Mouse (Mus musculus): ENCODE results near the gene Immp2l.
A peak's percentile ranks its signal among the peaks of the same experiment; 100 is the strongest.

The Immp2l gene

DNA sequence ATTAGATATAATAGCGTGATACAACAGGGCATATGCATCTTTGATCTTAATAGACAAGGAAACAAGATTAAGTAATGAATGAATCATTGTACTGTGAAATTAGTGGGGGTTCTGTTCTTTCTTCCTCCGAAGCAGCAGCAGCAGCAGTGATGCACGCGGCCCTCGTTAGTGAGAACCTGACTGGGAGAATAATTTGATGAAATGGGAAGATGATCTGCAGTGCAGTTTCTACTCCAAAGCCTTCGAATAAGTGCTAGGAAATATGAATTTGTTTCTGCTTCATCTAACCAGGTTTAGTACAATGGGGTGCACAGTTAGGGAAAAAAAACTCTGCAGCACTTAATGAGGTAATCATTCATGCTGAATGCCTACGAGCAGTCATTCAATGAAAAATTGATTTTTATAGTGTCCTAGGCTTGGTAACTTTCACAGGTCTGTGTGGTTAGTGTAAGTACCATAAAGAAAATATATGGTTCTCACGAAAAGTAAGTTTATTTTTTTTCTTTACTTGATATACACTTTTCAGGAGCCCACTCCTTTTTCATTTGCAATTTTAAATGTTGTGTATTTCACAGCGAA lies 401.3 kb downstream of the Immp2l start:
- DNase-seq (ENCODE audit: low read depth, low spot score) = no peak

DNA sequence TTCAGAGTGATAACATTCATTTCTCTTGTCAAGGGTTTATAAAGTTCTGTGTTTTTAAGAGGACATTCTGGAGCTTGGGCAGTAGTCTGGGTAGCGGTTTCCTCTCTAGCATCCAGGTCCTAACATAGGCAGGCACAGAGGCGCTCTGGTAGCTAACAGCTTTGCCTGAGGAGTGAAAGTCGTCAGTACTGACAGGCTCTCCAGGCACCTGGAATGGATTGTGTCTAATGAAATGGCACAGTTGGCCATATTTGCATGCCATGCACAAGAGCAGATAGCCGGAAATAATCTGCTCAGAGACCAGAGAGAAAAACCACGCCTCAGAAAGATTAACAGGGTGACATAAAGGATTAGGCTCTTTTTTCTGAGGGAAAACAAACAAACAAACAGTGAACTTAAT lies 403.6 kb downstream of the Immp2l start:
- no peak for DNase-seq (ENCODE audit: low read depth, low spot score)

DNA sequence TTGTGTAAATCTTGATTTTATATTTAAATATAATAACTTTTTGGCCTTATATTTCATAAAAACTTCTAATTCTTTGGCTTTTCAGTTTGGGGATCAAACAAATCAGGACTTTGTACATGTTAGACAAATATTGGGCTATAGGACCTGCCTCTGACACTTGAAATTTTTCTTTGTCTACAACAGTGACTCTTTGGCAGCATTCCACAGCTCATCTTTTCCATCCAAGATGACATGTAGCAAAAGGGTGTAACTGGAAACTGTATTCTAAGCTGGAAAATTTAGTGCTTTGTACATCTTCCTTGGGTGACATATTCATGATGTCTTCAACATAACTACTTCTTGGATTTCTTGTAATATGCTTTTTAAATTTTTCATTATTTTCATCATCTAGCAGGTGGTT lies 404.9 kb downstream of the Immp2l start:
- DNase-seq (ENCODE audit: low read depth, low spot score) = no peak

DNA sequence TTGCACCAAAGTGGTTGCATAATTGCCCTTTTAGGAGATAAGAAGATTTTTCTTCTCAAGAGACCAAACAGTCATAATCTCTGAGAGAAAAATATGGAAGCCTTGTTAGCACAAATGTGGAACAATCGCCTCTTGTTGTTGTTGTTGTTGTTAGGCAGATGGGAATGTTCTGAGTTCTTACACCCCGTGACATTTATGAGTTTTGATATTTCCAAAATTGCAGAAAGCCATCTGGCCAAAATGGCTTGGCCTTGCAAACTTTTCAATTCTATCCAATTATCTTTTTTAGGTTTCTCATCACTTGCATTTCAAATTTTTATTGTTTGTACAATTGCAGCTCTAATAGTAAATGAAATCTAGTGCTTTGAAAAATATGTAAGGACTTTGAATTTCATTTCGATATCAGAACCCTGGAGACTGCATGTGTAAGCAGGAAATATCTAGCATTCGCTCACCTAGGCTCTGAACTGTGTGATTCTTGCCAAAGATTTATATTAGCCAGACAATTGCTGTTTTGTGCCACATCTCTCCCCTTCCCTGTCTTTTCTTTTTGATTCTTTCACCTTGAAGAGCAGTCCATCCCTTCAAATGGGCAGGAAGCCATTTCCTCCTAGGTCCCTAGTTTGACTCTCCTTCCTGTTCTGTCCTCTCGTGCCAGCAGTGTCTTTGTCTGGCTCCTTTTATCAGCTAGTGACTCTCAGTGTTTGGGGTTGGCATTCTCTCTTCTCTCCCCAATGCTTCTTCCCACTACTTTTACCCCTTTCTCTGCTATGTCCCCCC lies 412.5 kb downstream of the Immp2l start:
- DNase-seq (ENCODE audit: low read depth, low spot score) = no peak

DNA sequence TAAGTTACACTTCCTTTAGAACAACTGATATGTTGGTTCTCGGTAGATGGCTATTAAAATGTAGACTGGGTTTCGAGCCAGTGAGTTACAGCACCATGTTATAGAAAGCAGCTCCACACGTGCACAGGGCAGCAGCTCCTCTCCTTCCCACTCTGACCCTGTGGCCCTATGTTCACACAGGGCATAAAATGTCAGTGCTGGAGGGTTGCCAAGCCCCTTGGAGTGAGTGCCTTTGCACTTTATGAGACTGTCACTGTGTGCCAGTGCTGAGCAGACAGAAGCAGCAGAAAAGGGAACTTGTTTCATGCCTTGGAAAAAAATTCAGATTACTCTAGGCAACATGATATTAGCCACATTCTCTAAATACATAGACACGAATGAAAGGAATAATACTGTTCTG lies 414.6 kb downstream of the Immp2l start:
- no peak for DNase-seq (ENCODE audit: low read depth, low spot score)

DNA sequence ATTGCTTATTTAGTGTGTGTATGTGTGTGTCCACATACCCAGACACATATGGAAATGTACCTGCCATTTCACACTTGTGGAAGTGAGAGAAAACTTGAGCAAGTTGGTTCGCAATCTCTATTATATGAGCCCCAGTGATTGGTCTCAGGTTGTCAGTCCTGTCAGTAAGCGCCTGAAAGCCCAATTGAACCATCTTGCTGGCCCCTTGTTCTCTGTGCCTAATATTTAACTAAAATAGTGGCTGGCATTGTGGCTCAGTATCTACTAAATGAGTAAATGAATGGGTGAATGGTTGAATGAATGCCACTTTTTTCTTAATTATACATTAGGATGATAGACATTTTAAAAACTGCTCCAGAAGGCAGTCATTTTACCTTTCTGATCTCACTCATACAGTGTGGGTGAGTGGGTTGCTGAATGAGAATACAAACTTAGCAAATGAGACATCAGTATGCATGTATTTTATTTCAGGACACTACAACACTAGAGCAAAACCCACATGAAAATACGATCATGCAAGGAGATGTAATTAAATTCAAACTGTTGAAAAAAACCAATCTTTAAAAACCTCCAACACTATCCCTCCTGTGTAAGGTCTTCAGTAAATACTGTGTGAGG lies 444.6 kb downstream of the Immp2l start:
- no peak for DNase-seq (ENCODE audit: low read depth, low spot score)

DNA sequence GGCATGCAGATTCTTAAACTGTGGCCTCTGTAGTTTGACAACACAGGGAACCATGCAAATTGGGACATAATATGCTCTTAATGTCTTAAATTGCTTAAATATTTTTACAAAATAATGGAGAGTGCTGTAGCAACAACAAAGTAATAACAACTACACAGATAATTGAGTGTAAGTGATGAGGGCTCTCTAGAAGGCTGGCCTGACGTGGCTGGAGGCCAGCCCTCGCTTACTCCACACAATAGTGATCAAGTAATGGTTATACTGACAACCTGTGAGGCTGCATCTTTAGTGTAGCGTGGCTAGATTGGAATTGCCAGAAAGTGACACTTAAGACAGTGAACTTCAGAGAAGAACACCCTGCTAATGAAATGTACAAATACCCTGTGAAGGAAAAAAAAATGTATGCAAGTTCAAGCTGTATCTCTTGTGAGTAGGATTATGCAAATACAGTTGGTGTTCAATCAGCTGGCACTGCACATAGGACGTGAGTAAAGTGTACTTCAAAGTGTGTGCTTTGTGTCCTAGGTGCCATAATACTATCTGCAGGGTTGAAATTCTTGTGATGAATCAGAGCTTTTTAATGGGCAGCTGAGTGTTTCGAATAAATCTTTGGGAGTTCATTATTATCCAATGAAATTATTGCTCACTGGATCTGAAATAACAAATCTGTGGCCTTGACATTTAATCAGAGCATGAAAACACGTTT lies 445.4 kb downstream of the Immp2l start:
- no peak for DNase-seq (ENCODE audit: low read depth, low spot score)

DNA sequence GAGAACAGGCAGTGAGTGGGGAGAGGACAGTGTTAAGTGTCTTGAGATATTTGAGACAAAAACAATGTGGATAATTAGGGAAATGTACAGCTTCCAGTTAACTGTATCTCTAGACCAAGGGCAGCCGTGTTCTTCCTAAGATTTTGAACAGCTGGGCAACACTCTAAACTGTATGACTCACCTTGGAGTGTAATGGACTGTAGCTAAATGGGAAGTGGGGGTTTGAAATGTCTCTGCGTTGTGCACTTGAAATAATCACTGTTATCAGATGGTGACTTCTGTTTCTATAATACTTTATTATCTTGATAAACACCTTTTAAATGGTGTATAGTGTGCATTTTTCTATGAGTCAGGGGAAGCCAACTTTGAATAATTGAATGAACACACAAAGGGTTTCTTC lies 457.6 kb downstream of the Immp2l start:
- no peak for DNase-seq (ENCODE audit: low read depth, low spot score)

DNA sequence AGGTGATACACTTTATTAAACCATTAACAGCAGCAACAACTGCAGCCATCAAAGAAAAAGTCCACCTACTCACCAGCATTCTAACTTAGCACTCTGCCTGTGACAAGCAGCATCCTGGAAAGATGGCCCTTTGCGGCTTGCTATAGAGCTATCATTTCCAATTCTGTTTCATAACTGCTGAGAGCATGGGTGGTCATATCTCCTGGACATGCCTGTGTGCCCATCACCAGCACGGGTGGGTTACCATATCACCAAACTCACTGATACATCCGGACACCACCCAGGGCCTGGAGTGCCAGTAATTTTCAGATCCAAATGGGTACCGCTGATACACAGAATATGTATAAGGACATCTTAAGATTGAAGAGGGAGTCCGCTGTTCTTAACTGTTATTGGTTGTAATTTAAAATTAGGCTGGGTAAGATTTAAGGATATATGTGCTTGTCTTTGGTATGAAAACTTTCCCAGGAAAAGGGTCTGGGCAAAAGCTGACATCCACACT lies 459.3 kb downstream of the Immp2l start:
- no peak for DNase-seq (ENCODE audit: low read depth, low spot score)

DNA sequence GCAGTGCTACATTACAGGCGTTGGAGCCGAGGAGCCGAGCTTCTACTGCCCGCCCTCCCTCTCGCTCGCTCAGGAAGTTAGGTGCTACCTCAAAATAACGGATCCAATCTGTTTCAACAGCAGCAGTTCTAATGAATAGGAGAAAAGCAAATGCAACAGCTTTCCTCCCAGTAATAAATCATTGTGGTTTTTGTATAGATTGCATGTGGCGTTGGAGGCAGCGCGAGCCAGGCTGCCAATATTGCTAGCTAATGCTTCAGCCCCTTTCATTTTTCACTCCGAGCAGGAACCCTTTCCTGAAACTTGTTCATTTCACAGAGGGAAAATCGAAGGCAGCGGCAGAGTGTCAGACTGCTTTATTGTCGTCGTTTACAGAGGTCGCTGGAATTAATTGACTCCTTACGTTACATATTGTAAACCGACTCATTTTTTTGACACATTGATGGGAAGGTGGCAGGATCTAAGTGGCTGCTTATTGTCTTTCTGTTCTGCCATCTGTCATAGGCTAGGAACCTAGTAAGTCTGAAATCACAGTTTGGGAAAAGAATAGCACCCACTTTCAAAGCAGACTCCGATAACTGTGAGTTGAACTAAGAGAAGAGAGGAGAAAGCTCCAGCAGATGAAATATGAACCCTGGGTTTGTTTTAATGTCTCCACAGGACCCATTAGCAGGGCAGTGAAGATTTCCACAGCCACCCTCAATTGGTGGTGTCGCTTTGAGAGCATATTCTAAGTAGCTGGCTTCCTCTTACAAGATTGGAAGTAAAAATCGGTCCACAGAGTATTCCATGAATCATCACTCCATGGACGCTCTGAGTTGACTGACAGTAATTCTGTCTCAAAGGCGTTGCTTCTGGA lies 459.9 kb downstream of the Immp2l start:
- DNase-seq (ENCODE audit: low read depth, low spot score) = no peak

DNA sequence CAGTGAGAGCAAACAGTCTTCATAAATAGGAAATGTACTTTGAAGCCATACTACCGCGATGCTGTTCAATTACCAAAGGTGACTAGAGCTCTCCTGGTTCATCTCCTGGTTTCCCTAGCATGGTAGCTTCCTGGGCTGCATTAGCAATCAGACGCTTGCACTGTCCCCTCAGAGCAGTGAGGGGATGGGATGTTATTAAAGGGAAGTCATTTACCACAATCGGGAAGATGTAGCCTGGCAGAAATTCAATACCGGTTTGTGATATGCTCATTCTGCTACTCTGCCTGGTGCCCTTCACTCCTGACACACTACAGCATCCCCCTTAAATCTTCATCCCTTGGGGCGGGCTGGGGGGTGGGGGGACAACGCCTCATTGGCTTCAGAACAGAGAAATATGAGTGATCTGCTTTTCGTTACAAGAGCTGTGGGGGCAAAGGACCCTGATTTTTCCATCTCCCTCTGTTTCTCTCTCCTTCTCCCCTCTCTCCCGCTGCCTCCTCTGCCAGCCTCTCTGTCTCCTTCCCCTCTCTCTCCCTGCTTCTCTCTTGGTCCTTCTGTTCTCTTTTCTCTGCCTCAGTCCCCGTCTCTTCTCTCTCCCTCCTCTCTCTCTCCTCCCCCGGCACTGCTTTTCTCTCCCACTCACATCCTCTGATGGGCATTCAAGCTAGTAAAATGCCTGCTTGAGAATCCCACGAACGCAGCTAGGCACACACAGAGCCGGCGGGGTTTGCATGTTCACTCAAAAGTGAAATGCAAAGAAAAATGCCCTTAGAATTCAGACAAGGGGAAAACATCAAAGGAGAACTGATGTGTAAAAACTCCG lies 461.0 kb downstream of the Immp2l start:
- DNase-seq (ENCODE audit: low read depth, low spot score) = no peak

DNA sequence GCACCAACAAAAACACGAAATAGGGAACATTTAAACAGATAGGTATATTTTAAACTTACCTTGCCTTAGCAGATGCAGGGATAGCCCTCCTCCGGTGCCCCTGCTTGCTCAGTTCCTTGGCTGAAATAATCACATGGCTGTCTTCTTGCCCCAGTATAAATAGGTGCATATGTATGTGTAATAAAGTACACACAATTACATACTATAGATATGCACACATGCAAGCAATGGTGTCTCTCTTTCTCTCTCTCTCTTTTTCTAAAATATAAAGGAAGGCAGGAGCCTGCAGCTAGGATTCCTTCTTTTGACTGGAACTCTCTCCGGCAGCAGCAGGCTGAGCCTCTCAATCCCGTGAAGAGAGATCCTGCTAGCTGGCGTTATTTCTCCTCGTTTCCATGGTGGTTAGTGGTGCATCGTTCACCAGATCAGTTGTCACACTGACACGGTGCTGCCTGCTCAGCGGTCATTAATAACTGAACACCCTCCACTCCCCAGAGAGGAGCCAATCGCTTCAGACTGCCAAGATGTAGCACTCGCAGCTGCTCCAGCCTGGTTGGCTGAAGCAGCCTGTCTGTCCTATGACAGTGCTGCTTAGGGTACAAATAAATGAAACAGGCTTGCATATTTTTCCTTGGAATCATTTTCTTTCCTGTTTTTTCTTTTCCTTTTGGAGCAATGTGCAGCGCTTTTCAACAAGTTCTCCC lies 461.8 kb downstream of the Immp2l start:
- DNase-seq (ENCODE audit: low read depth, low spot score) = no peak

DNA sequence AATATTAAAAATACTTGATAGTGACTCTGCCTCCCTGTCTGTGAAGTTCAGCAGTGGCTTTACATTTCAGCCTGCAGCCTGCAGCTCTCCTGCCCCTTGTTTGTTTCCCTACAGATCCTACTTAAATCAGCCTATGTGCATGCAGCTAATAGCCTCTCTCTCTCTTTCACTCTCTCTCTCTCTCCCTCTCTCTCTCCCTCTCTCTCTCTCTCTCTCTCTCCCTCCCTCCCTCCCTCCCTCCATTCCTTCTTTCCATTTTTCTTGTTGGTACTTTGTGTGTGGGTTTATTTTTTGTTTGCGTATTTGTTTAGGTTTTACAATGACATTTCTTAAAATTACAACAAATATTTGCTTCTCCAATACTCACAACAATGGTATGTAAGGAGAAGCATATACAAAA lies 462.4 kb downstream of the Immp2l start, which contains the start of gene Lrrn3:
TSS of gene Lrrn3 (minus strand) at position 101 of the 400 bp plus-strand sequence.
- no peak for DNase-seq (ENCODE audit: low read depth, low spot score)

DNA sequence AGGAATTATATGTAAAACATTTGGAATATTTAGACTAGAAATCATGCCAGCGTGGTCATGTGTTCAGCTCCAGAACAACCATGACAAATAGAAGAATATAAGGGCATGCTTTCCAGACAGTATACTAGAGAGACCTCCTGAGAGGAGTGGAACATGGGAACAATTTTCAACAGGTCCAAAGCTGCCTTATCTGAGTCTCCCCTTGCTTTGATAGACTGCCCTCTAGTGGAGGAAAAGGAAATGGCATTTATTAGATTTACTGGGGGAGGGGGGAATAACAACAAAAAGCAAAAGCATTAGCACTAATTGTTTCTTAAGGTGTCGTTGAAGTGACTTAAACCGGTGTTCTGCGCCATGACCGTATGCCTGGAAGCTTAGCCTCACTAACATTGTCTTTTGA lies 463.1 kb downstream of the Immp2l start:
- DNase-seq (ENCODE audit: low read depth, low spot score) = peak; percentile 53

DNA sequence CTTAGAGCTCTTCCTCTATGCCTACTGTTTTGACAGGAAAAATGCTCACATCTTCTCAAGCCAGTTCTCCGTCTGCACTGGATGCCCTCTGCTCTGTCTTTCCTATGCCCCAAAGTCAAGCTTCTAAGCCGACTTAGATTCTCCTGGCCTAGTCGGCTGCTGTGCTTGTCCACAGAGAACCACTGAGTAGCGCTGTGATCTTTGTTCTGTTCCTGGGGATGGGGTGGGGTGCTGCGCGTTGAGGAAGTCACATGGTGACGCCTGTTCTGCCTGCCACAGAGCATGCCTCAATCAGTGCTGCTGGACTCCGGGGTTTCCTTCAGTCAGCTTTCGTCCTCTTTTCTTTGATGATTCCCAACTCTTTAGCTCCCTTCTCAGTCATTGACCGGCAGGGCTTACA lies 470.7 kb downstream of the Immp2l start:
- no peak for DNase-seq (ENCODE audit: low read depth, low spot score)

DNA sequence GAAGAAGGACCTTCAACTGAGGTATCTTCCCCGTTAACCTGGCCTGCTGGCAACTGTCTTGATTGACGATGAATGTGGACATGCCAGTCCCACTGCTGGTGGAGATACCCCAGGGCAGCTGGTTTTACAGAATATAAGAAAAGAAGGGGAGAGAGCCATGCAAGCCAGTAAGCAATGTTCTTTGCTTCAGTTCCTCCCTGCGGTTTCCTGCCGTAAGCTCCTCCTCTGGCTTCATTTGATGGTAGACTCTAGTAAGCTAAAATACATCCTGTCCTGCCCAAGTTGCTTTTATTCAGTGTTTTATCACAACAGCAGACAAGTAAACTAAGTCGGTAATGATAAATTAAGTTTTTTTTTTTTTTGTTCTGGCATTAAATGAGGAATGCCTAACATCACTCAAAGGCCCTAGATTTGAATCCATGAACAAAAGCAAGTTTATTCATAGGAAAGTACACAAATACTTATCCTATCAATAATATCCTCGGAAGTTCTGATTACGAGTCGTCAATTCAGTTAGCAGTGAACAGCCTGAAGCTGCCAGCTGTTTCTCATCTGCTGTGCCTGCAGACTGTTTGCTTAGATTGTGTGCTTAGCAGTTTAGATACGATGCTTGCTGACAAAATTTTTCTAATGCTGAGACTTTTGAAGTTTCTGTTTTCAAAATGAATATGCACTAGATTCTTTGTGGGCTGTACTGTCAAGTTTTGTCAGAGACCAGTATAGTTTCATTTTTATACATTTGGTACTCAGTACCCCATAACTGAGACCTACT lies 476.3 kb downstream of the Immp2l start:
- DNase-seq (ENCODE audit: low read depth, low spot score) = no peak

DNA sequence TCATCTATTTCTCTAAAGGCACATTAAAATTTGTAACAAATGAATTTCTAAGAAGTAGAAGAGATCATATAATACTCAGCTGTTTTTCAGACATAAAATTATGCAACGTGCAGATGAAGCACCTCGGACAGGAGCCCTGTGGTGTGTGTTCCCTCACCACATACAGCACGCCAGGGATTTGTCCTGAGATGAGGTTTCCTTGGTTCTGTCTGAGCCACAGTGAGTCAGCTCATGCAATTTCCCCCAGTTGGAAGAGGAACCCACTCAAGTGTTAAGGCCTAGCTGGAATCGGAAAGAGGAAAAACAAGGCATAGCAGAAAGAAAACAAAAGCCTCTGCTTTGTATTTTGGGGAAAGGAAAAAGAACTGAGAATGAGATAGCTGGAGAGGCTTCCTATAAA lies 484.7 kb downstream of the Immp2l start:
- no peak for DNase-seq (ENCODE audit: low read depth, low spot score)

DNA sequence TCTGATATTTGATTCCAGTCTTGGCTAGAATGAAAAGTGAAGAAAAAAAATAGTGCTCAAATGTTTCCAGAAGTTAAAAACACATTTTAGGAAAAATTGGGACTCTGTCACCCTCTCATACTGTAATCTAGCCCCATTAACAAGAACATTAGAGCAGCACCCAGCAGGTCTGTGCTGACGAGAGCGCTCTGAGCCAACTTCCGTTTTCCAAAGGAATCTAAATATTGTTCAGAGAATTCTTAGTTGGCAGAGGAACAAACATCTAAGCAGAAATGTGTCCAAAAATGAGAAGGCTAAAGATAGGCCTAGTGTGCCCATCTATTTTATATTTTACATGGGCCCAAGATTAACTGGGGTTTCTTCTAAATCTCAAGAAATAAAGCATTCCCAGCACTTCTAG lies 486.7 kb downstream of the Immp2l start:
- no peak for DNase-seq (ENCODE audit: low read depth, low spot score)

DNA sequence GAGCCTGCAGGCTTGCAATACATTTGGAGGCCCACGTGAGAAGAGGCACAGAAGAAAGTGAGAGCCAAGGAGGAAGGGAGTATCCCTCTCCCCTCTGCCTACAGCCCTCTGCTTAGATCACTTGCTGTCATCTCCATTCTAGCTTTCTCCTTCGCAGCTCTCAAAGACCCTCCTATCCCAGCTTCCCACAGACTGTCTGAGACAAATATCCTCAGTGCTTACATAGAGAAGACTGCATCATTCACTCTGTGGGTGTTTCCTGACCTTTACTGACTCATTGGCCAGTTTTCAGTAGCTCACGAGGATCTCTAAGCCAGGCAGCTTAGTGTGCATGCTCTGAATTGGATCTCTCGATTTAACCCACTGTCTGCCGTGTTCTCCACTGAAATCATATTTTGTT lies 495.0 kb downstream of the Immp2l start:
- no peak for DNase-seq (ENCODE audit: low read depth, low spot score)

Measured in retina, adult 2 months (tissue).